In the genomic region with DNA sequence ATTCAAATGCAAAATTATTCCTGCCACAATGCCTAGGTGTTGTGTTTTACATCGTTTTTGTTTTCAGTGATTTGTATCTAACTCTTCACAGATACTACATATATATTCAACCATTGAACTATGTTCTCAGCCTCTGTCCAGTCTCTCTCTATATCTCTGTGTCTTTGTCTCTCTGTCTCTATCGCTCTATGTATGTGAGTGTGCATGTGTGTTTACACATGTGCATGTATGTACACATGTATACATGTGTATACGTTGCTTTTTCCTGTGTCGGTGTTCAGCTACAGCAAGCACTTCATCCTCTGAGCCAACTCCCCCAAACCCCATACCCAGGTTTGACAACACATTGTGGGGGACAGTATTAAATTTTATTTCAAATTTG, we compare ENCODE assay signal across 20 mouse cellular contexts. TPM values are rescaled to one million over a fixed set of nuclear protein-coding genes. Genes with fewer than 3 reads are reported as not detected.
DNase-seq lines count a peak whose midpoint lies in the region; ATAC-seq and TF ChIP-seq lines count a peak whose summit lies in the region.
"Had no signal": no experiment of that assay in that cellular context is flagged by ENCODE, and none has a peak within 500 bp of the region (broad histone marks: within the 10 kb centered on the region; RNA-seq: fewer than 3 reads in every experiment).

No protein-coding gene starts in this region.

- H3K4me3 ChIP-seq in midbrain, embryonic 11.5 days (ENCODE audit: low read depth, low read length): no peak overlapping the region
- no peak overlapping the region for H3K4me3 ChIP-seq in midbrain, embryonic 10.5 days
- no peak overlapping the region for H3K4me3 ChIP-seq in forebrain, embryonic 14.5 days (ENCODE audit: low read depth, low read length)
- no peak overlapping the region for H3K4me3 ChIP-seq in hindbrain, postnatal 0 days (ENCODE audit: low read length)
- H3K4me3 ChIP-seq: heart, embryonic 13.5 days; intestine, embryonic 15.5 days; kidney, embryonic 15.5 days; limb, embryonic 15.5 days; liver, embryonic 15.5 days; neural tube, embryonic 12.5 days had no signal

- H3K36me3 ChIP-seq in midbrain, embryonic 11.5 days (ENCODE audit: control insufficient read depth, insufficient read depth, low read length): no peaks in the 10 kb centered on the region
- H3K36me3 ChIP-seq in midbrain, embryonic 10.5 days: no peaks in the 10 kb centered on the region
- no peaks in the 10 kb centered on the region for H3K36me3 ChIP-seq in forebrain, embryonic 14.5 days (ENCODE audit: control insufficient read depth, insufficient read depth, low read length)
- H3K36me3 ChIP-seq in hindbrain, postnatal 0 days (ENCODE audit: insufficient read depth, low read length): no peaks in the 10 kb centered on the region
- H3K36me3 ChIP-seq: heart, embryonic 13.5 days; intestine, embryonic 15.5 days; kidney, embryonic 15.5 days; limb, embryonic 15.5 days; liver, embryonic 15.5 days; neural tube, embryonic 12.5 days had no signal

- DNase-seq in midbrain, embryonic 11.5 days (ENCODE audit: low spot score, missing footprints): no peak
- no peak for DNase-seq in midbrain, embryonic 10.5 days (ENCODE audit: low spot score)
- no peak for DNase-seq in forebrain, embryonic 14.5 days (ENCODE audit: low spot score)
- no peak for DNase-seq in hindbrain, postnatal 0 days (ENCODE audit: low spot score)
- no peak for DNase-seq in adrenal gland, postnatal 14 days
- no peak for DNase-seq in urinary bladder, postnatal 25 days (ENCODE audit: low spot score)
- no peak for DNase-seq in embryo, embryonic 9.5 days (ENCODE audit: extremely low spot score)
- DNase-seq: cerebellum, adult 8-10 months; heart, adult 11 months; layer of hippocampus, postnatal 36 days; spleen, adult 18-20 months; thymus, postnatal 36 days had no signal

- peak; percentile 63; the same call in 1 of the 2 replicates for ATAC-seq in midbrain, embryonic 11.5 days (ENCODE audit: low FRiP score)
- ATAC-seq in forebrain, embryonic 14.5 days: no peak; the same call in 1 of the 2 replicates
- 0 out of 2 replicates have a peak, but pooled peaks have one; percentile 11 for ATAC-seq in hindbrain, postnatal 0 days
- ATAC-seq: intestine, embryonic 15.5 days; lung, postnatal 0 days had no signal

- no peaks in the 10 kb centered on the region for H3K27me3 ChIP-seq in midbrain, embryonic 11.5 days (ENCODE audit: control insufficient read depth, insufficient read depth, low read length)
- H3K27me3 ChIP-seq in midbrain, embryonic 10.5 days (ENCODE audit: low read depth, poor library complexity, severe bottlenecking): 0 out of 2 replicates have a peak, but pooled peaks cover 3% of the 10 kb centered on the region
- no peaks in the 10 kb centered on the region for H3K27me3 ChIP-seq in forebrain, embryonic 14.5 days (replicated peaks; ENCODE audit: control insufficient read depth, insufficient read depth, low read length)
- no peaks in the 10 kb centered on the region for H3K27me3 ChIP-seq in hindbrain, postnatal 0 days (ENCODE audit: insufficient read depth, low read length)
- H3K27me3 ChIP-seq: heart, embryonic 13.5 days; intestine, embryonic 15.5 days; kidney, embryonic 15.5 days; limb, embryonic 15.5 days; liver, embryonic 15.5 days; neural tube, embryonic 12.5 days had no signal

- no peaks in the 10 kb centered on the region for H3K9me3 ChIP-seq in midbrain, embryonic 11.5 days (ENCODE audit: control insufficient read depth, low read length)
- no peaks in the 10 kb centered on the region for H3K9me3 ChIP-seq in midbrain, embryonic 10.5 days (replicated peaks)
- no peaks in the 10 kb centered on the region for H3K9me3 ChIP-seq in forebrain, embryonic 14.5 days (replicated peaks; ENCODE audit: control insufficient read depth, low read length)
- no peaks in the 10 kb centered on the region for H3K9me3 ChIP-seq in hindbrain, postnatal 0 days (ENCODE audit: low read length)
- H3K9me3 ChIP-seq: heart, embryonic 13.5 days; intestine, embryonic 15.5 days; kidney, embryonic 15.5 days; limb, embryonic 15.5 days; liver, embryonic 15.5 days; neural tube, embryonic 12.5 days had no signal

- no peak overlapping the region for H3K9ac ChIP-seq in midbrain, embryonic 11.5 days (ENCODE audit: low read length)
- H3K9ac ChIP-seq in forebrain, embryonic 14.5 days (ENCODE audit: low read length): no peak overlapping the region
- H3K9ac ChIP-seq in hindbrain, postnatal 0 days (replicated peaks; ENCODE audit: low read length): no peak overlapping the region
- H3K9ac ChIP-seq: heart, embryonic 13.5 days; intestine, embryonic 15.5 days; kidney, embryonic 15.5 days; limb, embryonic 15.5 days; liver, embryonic 15.5 days; neural tube, embryonic 12.5 days had no signal

- H3K4me2 ChIP-seq in midbrain, embryonic 11.5 days: no peak overlapping the region
- no peak overlapping the region for H3K4me2 ChIP-seq in forebrain, embryonic 14.5 days (ENCODE audit: low read length)
- H3K4me2 ChIP-seq in hindbrain, postnatal 0 days (ENCODE audit: low read depth, low read length): no peak overlapping the region
- H3K4me2 ChIP-seq: heart, embryonic 13.5 days; intestine, embryonic 15.5 days; kidney, embryonic 15.5 days; limb, embryonic 15.5 days; liver, embryonic 15.5 days; neural tube, embryonic 12.5 days had no signal

- WGBS in midbrain, embryonic 11.5 days: 63% methylated on average over 4 of the region's 4 CpGs
- WGBS in midbrain, embryonic 10.5 days: 58% methylated on average over 4 of the region's 4 CpGs
- 71% methylated on average over 4 of the region's 4 CpGs for WGBS in forebrain, embryonic 14.5 days
- WGBS in hindbrain, postnatal 0 days: 57% methylated on average over 4 of the region's 4 CpGs

- no peak for TF ChIP-seq CTCF in hindbrain, postnatal 0 days (IDR thresholded peaks at IDR 0.05; ENCODE audit: low read depth)

- peaks cover 2% of the 10 kb centered on the region; the same call in 1 of the 2 replicates for H3K4me1 ChIP-seq in midbrain, embryonic 11.5 days (ENCODE audit: control insufficient read depth, insufficient read depth, low read length)
- H3K4me1 ChIP-seq in midbrain, embryonic 10.5 days: peaks cover 11% of the 10 kb centered on the region
- no peaks in the 10 kb centered on the region for H3K4me1 ChIP-seq in forebrain, embryonic 14.5 days (ENCODE audit: control insufficient read depth, insufficient read depth, low read length)
- no peaks in the 10 kb centered on the region for H3K4me1 ChIP-seq in hindbrain, postnatal 0 days (ENCODE audit: insufficient read depth, low read length)
- H3K4me1 ChIP-seq: heart, embryonic 13.5 days; intestine, embryonic 15.5 days; kidney, embryonic 15.5 days; limb, embryonic 15.5 days; liver, embryonic 15.5 days; neural tube, embryonic 12.5 days had no signal

- H3K27ac ChIP-seq in midbrain, embryonic 11.5 days (ENCODE audit: low read depth, low read length): no peak overlapping the region
- no peak overlapping the region for H3K27ac ChIP-seq in midbrain, embryonic 10.5 days (replicated peaks)
- H3K27ac ChIP-seq in forebrain, embryonic 14.5 days (ENCODE audit: low read depth, low read length): peak overlapping the region; percentile 55
- no peak overlapping the region for H3K27ac ChIP-seq in hindbrain, postnatal 0 days
- H3K27ac ChIP-seq: heart, embryonic 13.5 days; intestine, embryonic 15.5 days; kidney, embryonic 15.5 days; limb, embryonic 15.5 days; liver, embryonic 15.5 days; neural tube, embryonic 12.5 days had no signal

RNA-seq across cellular contexts. Expression of gene Tceal1, which starts 15.5 kb away (rescaled TPM):
- polyA plus RNA-seq in midbrain, embryonic 11.5 days (2014; fragmentation: Nextera tagmentation; extraction: Ambion mirVana): 11.4 and 14.5 TPM in 2 replicates
- polyA plus RNA-seq in midbrain, embryonic 10.5 days (2016; fragmentation: Nextera tagmentation; extraction: Ambion mirVana): 10.2 and 10.3 TPM in 2 replicates
- 23.3 and 24.9 TPM in 2 replicates for polyA plus RNA-seq in forebrain, embryonic 14.5 days (2014; fragmentation: Nextera tagmentation; extraction: Ambion mirVana)
- 10.6 and 12.3 TPM in 2 replicates for total RNA-seq in hindbrain, postnatal 0 days (2014; rRNA removed)
- polyA plus RNA-seq in hindbrain, postnatal 0 days (2015; fragmentation: Nextera tagmentation; extraction: Ambion mirVana): 22.5 and 26.8 TPM in 2 replicates
- 6.9 and 7.6 TPM in 2 replicates for total RNA-seq in adrenal gland, postnatal 14 days (2021)
- total RNA-seq: monocyte, adult 5-6 weeks had no signal

RNA-seq across cellular contexts. Expression of gene Morf4l2, which starts 51.2 kb away (rescaled TPM):
- 669 and 699 TPM in 2 replicates for polyA plus RNA-seq in midbrain, embryonic 11.5 days (2014; fragmentation: Nextera tagmentation; extraction: Ambion mirVana)
- polyA plus RNA-seq in midbrain, embryonic 10.5 days (2016; fragmentation: Nextera tagmentation; extraction: Ambion mirVana): 586 and 616 TPM in 2 replicates
- 633 and 666 TPM in 2 replicates for polyA plus RNA-seq in forebrain, embryonic 14.5 days (2014; fragmentation: Nextera tagmentation; extraction: Ambion mirVana)
- total RNA-seq in hindbrain, postnatal 0 days (2014; rRNA removed): 250 and 251 TPM in 2 replicates
- polyA plus RNA-seq in hindbrain, postnatal 0 days (2015; fragmentation: Nextera tagmentation; extraction: Ambion mirVana): 527 and 536 TPM in 2 replicates
- total RNA-seq in adrenal gland, postnatal 14 days (2021): 321 and 346 TPM in 2 replicates
